Mouse (Mus musculus): ENCODE data around the gene Mrgprx2. TPM values are rescaled to one million over a fixed set of nuclear protein-coding genes. Genes with fewer than 3 reads are reported as not detected.
"Not testable (repeated sequence)": the region's sequence is repeated elsewhere in the genome, so short reads cannot be mapped to it uniquely, and the experiment has no call there.

Mrgprx2 gene
- total RNA-seq (2021): under 1 TPM in 1 of 2 experiments, not detected in 1; 0.11 TPM
- long read RNA-seq, experiment 1: 0 reads
- long read RNA-seq, experiment 2: 0 reads

- DNase-seq: no peak
- no peak within 1 kb of the TSS for H3K4me3 ChIP-seq
These were observed at the start of gene Mrgprx2 for GRCm38 (mm10) chr7:48499221-48499620. Mrgprx2 (minus strand) TSS chr7:48499321.

GRCm38 (mm10) chr7:48456242-48456641, 42.9 kb downstream of the Mrgprx2 start, which contains the start of gene Mrgprb1:
Mrgprb1 (minus strand) TSS chr7:48456342.
- no peak for DNase-seq
- no peak for TF ChIP-seq CTCF (IDR thresholded peaks at IDR 0.05)
- no peak within 1 kb of the TSS for H3K4me3 ChIP-seq
- H3K27ac ChIP-seq: no peak within 1 kb of the TSS
- intact Hi-C loops (cut with DNase I): no loop called here

More at GRCm38 (mm10) chr7:48499221-48499620, at the start of gene Mrgprx2:
- intact Hi-C loops (cut with DNase I): no loop called here
- no peak for TF ChIP-seq CTCF (IDR thresholded peaks at IDR 0.05)
- no peak within 1 kb of the TSS for H3K27ac ChIP-seq

GRCm38 (mm10) chr7:48436581-48436980, 62.5 kb downstream of the Mrgprx2 start:
- no peak for DNase-seq
- Histone ChIP-seq H3K4me3 (no peak overlapping the region), H3K27ac (no peak overlapping the region)
- intact Hi-C loops (cut with DNase I): no loop called here
- no peak for TF ChIP-seq CTCF (IDR thresholded peaks at IDR 0.05)

GRCm38 (mm10) chr7:48435936-48436335, 63.2 kb downstream of the Mrgprx2 start:
- intact Hi-C loops (cut with DNase I); DNase-seq; H3K4me3 ChIP-seq; H3K27ac ChIP-seq: not testable (repeated sequence)

Other genes with a start within 250 kb of the Mrgprx2 start
- gene Mrgprb8, start 110.8 kb downstream of the Mrgprx2 start, total RNA-seq (2021): not detected
- under 1 TPM; 0.20 to 0.25 TPM for gene Mrgprb1, start 43.0 kb downstream of the Mrgprx2 start, total RNA-seq (2021)
- under 1 TPM in 1 of 2 experiments, not detected in 1; 0.15 TPM for gene Mrgprb2, start 58.8 kb upstream of the Mrgprx2 start, total RNA-seq (2021)
- gene Mrgprb3, start 144.5 kb upstream of the Mrgprx2 start, total RNA-seq (2021): not detected

Data from gastrocnemius, adult 2 months (tissue).